Mouse (Mus musculus): Measurements from ENCODE around the gene Dnajc16.

DNA sequence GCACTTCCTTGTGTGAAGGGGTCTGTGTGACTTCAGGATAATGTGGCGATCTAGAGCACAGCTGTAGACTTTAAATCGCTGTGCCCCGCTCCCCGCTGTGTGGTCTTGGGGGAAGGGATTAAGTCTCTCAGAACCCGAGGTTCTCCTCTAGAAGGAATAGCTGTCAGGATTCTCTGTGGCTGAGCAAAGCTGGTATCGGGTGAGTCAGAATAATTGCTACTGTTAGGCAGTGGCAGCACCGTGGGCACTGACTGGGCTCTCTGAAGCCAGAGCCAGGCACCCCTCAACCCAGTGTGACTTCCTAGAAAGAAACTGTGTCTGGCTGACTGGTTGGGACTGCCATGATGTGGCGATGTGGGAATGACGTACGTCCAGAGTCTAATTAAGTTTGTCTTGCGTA, 39.6 kb upstream of the Dnajc16 start:
- TF ChIP-seq POLR2A (IDR thresholded peaks at IDR 0.05; ENCODE audit: insufficient read depth, low read length): no peak
- no peak for TF ChIP-seq EP300 (IDR thresholded peaks at IDR 0.05; ENCODE audit: insufficient read depth, low read depth, low read length)

All from ES-Bruce4 (cell line).